Mouse (Mus musculus) ZHBTc4 (cell line): Measurements from ENCODE around the gene Tmub1.

Experiments
- DNase-seq: peaks from one replicate; pipeline ENCODE4 v3.0.0-alpha.2; 2011; ENCODE audit warnings: low read depth, low spot score

The Tmub1 gene

DNA sequence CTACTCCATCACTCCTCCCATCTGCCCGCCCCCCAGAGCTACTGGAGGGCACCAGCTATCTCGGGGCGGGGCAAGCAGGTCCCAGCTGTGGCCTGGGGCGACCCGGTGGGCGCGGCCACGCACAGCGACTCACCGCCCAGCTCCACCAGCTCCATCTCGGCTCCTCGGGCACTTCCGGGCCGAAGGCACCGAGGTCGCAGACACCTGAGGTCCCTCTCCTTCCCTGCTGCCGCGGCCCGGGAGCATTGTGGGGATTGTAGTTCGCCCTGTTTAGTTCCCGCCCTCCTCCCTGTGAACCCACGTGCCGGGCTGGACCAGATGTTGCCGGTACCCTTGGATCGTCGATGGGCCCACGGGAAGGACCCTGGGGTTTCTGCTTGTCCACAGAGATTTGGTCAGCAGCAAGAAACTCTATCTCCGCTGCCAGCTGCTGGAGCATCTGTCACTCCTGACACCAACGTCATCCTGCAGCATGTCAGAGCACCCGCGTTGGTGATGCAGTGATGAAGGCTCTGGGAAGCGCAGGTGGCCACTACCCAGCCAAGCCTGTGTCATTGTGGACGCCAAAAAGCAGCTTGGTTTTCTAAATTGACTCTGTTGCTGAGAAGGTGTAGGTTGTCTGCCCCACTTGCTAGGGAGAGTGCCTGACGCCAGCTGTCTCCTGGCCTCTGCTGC lies at the start of gene Tmub1:
Gene Tmub1, minus strand, starts transcription at position 231 of the 675 bp plus-strand sequence.
- peak; percentile 97 for DNase-seq

DNA sequence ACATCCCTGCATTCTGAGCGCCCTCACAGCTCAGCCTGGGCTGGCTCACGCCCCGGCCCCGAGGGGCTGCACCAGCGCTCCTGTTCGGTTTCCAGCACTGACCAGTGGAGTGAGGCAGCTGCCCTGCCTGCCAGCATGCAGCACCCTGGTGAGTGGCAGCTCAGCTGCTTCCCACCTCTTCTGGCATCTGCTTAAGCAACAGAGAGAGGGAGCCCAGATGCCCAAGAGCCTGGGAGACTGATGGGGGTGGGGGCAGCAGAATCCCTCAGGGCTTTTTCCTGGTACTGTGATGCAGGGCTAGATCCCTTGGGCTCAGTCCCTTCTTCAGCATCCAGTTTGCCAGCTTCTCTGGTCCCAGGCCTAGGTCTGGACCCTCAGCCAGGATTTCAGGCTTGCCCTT lies 49.1 kb upstream of the Tmub1 start:
- DNase-seq = no peak

DNA sequence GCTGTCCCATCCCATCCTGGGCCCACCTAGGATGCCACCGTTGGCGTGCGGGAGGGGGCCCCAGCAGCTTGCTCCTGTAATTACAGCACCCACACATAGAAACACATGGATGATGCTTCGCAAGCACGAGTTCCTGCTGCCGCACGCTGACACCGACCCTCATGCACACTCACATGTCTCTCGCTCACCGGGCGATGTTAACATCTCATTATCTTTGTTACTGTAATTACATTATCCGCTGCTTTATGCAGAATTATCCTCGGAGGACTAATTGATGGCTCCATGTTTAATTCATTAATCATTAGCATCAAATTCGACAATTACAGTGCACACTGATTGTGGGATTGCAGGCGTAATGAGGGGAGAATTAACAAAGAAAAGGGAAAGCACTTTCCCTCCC lies 47.4 kb upstream of the Tmub1 start:
- no peak for DNase-seq

DNA sequence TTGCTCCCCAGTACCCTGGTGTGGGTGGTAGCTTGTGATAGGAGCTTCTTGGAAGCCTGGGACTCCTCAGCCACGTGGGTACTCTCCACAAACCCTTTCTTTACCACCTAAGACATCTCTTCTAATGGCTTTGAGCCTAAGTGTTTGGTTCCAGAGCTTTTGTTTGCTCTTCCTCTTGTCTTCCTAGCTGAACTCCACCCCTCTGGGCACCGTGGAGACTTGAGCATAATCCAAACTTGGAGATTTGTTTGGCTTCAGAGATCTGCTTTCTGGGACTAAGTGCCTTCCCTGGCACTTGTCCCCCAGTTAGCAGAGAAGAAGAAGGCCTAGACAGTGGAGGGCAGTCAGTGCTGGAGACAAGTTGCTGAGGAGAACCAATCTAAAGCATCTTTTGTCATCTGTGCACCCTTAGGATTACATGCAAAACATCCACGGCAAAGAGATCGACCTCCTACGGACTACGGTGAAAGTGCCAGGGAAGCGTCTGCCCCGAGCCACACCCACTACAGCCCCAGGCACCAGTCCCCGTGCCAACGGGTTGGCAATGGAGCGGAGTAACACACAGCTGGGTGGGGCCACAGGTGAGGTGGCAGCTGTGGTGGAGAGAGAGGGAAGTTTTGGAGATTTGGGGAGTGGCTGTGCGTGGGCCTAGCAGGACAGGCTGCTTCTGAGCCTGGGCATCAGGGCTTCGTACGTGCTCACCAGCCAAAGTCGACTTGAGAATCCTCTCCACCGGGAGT lies 45.1 kb upstream of the Tmub1 start:
- no peak for DNase-seq

DNA sequence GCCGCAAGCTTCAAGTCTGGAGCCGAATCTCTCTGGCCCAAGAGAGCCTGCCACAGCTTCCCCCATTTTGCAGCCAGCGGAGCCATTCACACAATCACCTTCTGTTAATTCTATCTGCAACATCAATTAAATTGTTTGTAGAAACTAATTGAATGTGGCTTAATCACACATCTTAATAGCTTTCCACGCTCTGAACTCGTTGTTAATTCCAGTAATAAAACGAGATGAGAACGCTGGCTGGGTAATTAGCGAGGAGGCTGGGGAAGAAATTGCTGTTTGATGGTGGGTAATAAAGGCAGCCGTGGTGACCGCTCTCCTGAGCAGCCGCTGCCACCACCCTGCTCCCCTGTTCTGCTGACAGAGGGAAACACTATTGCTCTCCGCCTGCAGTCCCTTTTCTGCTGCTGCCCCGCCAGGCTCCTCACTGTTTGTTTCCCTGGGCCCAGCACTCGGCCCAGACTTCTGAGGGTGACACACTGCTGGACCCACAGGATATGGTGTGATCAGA lies 42.8 kb upstream of the Tmub1 start:
- DNase-seq = no peak

DNA sequence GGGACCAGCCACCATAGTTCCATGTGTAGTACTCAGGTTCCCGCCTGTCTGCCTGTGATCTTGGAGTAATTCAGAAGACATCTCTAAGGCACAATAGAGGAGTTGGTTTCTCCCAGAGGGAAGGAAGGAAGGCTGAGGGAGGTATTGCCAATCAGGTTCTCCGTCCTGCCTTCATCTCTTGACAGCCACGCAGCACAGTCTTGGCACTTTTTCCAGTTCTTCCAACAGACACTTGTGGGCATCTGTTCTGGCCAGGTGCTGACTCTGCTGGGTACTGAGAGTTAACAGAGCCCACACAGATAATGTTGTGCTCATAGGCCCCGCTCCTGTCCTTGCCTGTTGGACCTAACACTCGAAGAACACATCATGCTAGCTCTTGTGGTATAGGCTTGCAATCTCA lies 39.1 kb upstream of the Tmub1 start:
- DNase-seq = no peak

DNA sequence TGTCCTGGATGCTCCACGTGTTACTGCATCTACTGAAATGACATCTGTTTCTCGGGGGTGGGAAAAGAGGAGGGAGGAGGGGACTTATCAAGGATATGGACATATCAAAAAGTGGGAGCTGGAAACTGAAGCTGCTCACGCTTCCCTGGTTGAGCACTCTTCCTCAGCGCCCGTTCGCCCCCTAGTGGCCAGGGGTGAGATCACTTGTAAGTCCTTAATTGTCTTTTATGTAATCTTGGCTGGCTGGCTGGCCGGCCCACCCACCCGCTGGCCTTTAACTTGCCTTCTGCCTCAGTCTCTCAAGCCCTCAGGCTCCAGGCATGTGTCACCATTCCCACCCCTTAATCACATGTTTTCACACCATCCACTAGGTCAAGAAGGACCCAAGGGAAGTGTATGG lies 38.4 kb upstream of the Tmub1 start:
- DNase-seq = peak; percentile 90

DNA sequence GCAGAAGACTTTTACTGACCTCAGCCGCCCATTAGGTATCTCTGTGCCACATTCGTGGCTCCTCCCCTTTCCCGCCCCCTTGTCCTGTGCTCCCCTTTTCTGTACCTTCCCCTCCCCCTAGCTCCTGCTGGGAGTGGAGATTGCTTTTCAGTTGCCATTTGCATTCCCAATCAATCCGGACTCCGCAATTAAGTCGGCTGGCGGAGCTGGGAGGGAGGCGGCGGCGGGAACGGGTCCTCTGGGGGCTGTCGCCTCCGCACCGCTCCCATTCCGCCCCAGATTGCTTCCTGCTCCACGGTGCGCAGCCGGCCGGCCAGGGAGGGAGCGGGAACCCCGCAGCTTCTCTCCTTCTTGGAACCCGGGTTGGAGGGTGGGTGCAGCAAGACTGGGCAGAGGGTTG lies 37.3 kb upstream of the Tmub1 start:
- peak; percentile 64 for DNase-seq

DNA sequence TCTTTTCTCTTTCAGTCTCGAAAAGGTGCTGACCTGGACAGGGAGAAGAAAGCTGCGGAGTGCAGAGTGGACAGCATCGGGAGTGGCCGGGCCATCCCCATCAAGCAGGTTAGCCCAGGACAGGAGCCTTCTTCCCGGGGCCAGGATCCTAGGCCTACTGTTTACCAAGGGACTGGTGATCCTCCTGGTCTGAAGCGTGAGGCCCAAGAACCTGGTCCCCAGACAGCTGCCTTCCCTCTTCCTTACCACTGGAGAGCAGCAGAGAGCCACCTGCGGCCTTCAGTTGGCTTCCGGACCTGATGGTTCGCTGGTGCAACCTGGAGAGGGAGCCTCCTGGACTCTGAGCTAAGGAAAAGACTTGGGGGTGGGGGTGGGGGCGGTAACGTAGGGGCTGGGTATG lies 35.7 kb upstream of the Tmub1 start:
- peak; percentile 91 for DNase-seq

DNA sequence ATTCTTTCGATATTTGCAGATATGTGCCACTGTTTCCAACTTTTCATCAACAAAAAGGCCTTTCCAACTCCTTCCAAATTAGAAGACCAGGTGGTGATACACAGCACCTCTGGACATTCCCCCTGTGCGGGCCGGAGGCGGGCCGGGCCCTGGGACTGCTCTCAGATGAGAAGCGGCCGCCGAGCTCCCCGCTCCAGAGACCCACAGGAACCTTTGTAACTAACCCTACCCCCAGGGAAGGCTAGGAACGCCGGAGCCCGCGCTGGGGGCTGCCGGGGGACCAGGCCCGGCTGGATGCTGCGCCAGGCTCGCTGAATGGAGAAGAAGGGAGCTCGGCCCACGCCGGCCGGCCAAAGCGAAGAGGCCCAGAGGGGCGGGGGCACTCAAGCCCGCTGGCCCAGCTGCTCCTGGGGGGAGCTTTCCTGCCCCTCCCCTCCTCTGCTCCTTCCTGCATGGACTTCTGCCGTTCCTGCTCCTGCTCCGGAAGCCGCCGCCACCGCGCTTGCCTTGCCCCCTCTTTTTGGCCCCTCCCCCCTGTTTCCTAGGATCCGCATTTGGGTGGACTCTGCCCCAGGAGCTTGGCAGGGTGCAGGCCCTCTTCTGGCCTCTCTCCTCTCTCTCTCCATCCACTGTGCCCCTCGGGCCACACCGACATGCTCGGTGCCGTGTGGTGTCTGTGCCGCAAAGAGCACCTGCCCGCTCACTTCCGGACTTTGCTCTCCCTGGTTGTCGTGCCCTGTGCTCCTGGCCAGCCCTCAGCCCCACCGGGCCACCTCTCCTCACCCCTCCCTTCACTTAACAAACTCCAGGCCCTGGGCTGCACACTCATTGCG lies 34.8 kb upstream of the Tmub1 start:
- DNase-seq = peak; percentile 69

DNA sequence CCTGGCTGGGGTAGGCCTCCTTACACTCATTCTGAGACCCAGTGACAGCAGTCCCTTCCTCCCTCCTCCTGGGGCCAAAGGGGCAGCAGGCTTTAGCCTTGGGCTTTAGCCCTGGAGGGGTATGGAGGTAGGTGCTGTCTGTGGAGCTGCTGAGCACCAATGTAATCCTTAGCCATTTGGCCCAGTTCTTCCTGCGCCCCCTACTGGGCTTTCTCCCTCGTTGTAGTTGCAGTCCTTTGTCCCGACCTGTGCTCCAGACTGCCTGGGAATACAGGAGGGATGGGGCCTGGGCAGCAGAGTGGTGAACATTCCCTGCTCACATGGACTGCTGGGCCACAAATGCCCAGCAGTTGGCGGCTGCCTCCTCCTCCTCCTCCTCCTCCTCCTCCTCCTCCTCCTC lies 34.0 kb upstream of the Tmub1 start:
- peak; percentile 92 for DNase-seq

DNA sequence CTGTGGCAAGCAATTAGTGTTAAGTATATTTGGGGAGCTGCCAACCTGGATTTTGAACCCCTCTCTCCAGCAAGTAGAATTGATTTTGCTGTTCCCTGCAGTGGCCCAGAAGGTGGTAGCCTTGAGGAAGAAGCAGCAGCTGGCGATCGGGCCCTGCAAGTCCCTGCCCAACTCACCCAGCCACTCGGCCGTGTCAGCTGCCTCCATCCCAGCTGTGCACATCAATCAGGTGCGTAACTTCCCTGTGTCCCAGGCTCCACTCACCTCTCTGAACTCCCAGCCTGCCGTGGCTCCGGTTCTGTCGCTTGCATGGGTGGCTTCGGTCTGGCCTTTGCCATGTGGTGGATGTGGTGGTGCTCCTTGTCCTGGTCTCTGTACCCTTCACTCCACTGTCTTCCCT lies 30.3 kb upstream of the Tmub1 start:
- DNase-seq = no peak

DNA sequence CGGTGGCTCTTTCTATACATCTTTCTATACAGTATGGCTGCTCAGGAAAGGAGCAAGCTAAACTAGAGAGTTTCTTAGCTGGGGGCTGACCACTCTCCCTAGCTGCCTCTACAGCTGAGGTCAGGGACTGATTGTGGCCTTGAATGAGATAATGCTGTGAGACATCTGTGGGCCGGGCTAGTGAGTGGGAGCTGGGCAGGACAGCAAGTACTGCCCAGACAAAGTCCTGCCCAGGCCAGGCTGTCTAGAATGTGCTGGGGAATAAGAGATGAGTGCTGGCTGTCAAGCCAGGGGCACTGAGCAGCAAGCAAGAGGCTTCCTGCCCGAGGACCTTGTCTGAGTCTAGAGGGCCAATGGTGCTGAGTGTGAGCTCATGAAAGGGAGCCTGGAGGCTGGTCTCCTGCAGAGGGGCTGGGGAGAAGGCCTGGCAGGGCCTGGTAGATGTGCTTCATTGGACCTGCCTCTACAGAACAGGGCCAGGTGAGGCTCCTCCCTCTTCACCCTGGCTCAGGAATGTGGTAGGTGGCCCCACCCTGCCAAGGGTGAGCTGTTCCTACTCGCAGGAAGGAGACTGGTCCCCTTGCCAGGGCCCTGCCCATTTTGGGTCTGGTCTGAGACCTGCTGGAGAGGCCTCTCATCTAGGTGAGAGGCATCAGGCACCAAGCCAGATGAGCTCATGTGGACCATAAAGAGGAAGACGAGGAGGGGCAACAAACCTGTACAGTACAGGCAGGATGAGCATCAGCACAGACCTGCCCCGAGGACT lies 28.0 kb upstream of the Tmub1 start:
- DNase-seq = peak; percentile 33

DNA sequence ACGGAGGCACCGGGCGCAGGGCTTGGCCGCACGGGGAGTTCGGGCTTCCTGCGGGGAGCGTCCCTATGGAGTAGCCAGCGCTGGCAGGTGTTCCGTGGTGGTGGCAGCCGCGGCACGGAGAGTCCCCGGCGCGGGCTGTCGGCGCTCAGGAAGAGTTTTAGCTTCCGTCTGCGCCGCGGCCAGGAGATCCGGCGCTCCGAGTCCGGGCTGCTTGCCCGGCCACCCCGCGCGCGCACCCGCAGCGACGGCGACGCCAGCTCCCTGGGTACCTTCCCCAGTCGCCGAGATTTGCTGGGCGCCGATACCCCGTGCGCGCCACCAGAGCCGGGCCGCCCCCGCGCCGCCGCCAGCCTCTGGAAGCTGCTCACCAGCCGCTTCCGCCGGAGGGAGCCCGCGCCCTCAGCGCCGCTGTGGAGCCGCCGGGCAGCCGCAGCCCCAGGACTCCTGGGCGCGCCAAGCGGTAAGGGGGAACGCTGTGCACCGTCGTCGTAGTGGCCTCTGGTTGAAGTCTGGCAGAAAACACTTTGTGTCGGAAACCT lies 27.1 kb upstream of the Tmub1 start:
- peak; percentile 70 for DNase-seq

DNA sequence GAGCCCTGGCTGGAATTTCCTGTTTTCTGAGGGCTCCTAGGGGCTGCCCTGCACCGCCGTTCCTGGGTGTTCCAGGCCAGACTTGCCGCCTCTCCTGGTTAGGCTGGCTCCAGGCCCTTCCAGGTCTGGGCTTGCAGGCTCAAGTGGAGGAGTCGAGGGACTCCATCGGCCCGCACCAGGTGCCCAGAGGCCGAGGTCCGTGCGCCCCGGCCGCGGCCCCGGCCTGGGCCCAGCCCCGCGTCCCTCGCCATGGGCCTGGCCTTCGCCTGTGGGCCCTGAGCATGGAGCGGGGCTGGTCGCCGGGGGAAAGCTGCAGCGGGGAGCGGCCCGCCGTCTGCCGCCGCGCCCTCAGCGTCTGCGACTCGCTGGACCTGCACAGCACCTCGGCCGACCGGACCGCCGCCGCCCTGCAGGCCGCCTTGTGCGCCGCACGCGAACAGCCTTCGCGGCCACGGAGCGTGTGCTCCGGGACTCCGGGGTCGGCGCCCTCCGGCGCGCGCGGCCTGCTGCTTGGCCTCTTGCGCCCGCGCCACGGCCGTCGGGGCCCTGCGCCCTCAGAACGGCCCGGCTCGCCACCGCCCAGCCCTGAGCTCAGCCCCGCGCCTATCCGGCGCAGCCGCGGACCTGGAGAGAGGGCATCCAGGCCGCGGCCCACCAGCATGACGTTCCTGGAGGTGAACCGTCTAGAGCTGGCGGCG lies 26.5 kb upstream of the Tmub1 start:
- peak; percentile 60 for DNase-seq

DNA sequence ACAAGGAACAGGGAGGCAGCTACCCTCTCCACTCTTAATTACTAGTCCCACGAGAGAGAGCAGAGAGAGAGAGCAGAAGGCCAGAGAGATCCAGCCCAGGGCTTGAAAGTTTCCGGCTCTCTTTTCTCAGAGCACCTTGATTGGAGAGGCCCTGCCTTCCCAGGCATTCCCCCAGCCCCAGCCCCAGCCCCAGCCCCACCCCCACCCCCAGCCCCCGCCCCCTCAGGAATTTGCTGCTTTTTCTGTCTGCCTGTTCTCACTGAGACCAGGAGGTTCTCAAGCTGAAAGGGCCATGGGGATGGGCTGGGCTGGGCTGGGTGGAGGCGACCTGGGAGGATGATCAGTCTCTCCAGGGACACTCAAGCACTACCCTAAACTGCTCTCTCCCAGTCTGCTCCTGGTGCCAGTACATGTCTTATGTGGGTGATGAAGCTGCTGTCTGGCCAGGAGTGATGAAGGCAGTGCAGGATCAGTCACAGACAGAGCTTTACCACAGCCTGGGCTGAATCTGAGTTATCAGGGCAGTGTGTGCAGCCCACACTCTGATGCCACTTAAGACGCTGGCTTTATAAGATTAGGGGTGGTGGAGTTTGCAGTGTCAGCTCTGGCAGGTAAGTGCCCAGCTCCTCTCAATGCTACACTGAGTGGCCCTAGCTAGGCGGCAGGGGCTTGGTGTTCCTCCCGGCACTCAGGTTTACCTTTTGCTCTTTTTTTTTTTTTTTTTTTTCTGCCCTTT lies 25.4 kb upstream of the Tmub1 start:
- DNase-seq = peak; percentile 91

DNA sequence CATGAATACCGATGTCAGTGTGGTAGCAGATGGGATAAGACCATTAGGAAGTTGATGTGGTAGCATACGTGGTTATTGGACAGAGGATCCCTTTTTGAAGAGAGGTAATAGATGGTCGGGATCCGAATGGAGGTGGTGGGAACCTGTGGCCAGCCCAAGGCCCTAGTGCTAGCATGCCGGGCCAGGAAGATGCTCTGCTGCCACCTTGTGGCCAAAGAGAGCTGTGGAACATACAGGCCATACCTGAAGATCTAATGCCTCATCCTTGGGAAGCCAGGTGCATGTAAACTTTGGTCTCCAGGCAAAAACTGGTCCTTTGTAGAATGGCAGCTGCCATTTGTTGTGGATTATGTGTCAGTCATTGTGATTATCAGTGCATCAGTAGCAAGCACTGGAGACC lies 22.9 kb upstream of the Tmub1 start:
- DNase-seq = peak; percentile 88

DNA sequence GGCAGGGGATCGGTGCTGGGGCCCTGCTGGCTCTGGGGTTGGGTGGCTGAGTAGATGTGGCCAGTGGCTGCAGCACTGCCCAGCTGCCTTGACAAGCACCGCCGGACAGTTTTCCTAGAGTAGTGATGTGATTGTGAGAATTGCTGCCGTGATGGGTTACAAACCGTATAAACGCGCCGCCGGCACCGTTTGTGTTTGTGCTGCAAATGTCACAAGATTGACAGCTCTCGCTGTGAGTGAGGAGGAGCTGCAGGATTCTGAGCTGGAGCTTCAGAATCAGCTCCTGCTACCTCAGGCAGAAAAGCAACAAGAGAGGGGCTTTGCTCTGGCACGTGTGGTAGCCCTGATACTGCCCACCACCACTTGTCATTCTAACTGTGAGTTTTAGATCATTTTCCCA lies 19.1 kb upstream of the Tmub1 start:
- DNase-seq = no peak

DNA sequence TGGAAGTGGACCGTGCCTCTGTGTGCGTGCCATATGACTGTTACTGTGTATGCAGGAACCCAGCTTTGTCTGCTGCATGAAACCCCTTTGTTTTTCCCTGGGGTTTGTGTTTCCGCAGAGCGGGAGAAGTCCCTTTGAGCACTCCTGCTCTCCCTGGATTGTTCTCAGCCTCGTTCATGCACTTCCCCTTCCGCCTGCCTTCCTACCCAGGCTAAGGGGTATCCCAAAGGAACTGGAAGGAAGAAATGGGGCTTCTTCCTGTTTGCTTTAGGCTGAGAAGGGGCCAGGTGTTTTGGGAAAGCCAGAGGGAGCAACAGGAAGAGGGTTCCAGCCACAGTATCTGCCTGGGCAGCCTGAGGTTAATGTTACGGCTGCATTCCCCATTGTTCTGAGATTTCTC lies 8.0 kb upstream of the Tmub1 start:
- DNase-seq = no peak

DNA sequence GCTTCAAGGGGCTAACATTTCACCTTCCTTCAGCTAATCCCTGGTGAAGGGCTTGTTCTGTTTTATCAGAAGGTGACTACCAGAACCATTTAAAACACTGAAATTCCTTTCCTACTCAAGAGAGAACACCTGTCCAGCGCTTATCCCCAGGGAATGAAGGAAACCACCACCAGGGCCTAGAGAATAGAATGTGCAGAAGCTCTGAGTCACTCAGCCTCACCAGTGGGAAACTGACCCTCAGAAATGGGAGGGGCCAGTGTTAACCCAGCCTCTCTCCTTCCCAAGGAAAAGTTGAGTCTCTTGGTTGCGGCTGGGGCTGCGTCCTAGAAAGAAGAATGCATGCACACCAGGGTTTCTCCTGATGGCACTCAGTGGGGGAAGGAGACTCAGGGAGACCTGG lies 7.4 kb upstream of the Tmub1 start:
- DNase-seq = peak; percentile 50
